In the genomic region with DNA sequence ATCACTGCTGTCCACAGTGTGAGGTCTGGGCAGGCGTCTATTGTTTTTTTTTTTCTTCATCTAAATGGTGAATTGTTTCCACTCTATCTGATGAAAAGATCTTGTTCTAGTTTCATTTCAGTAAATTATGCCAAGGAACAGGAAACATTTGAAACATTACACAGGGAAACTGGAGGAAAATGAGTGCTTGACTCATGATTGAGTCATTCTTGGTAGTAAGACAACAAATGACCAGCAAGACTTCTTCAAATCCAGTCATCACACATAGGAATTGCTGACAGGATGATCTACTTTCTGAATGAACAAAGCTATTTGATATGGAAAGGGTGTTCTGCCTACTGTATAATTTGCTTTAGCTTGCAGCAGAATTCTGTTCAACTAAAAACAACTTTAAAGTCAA, we compare ENCODE assay signal across 16 mouse cellular contexts. TPM values are rescaled to one million over a fixed set of nuclear protein-coding genes. Genes with fewer than 3 reads are reported as not detected.
A peak's percentile ranks its signal among the peaks of the same experiment; 100 is the strongest.
DNase-seq lines count a peak whose midpoint lies in the region; ATAC-seq and TF ChIP-seq lines count a peak whose summit lies in the region.
"Had no signal": no experiment of that assay in that cellular context is flagged by ENCODE, and none has a peak within 500 bp of the region (broad histone marks: within the 10 kb centered on the region; RNA-seq: fewer than 3 reads in every experiment).

No protein-coding gene starts in this region.

- H3K27me3 ChIP-seq in myocyte (ENCODE audit: control insufficient read depth, insufficient read depth, insufficient read length) = no peaks in the 10 kb centered on the region
- no peaks in the 10 kb centered on the region for H3K27me3 ChIP-seq in kidney, embryonic 15.5 days
- H3K27me3 ChIP-seq: midbrain, embryonic 12.5 days had no signal

- no peak overlapping the region for H3K27ac ChIP-seq in kidney, embryonic 15.5 days
- H3K27ac ChIP-seq: hindbrain, embryonic 10.5 days; liver, embryonic 14.5 days; midbrain, embryonic 12.5 days had no signal

- peak; percentile 62 for ATAC-seq in frontal cortex, adult (ENCODE audit: low TSS enrichment)
- ATAC-seq in kidney, embryonic 15.5 days (replicated peaks; ENCODE audit: low FRiP score) = no peak
- ATAC-seq: intestine, postnatal 0 days had no signal

- H3K4me2 ChIP-seq in myocyte (ENCODE audit: low read depth) = peak overlapping the region; percentile 82
- H3K4me2 ChIP-seq in kidney, embryonic 15.5 days = no peak overlapping the region
- H3K4me2 ChIP-seq: heart, embryonic 11.5 days; midbrain, embryonic 12.5 days had no signal

- peak overlapping the region; percentile 33 for H3K4me3 ChIP-seq in myocyte
- H3K4me3 ChIP-seq in kidney, embryonic 15.5 days (replicated peaks) = no peak overlapping the region
- H3K4me3 ChIP-seq: hindbrain, embryonic 10.5 days; midbrain, embryonic 12.5 days had no signal

- no peak for TF ChIP-seq POLR2A in myocyte (IDR thresholded peaks at IDR 0.05; ENCODE audit: insufficient read length, low read depth)

- no peaks in the 10 kb centered on the region for H3K36me3 ChIP-seq in myocyte (ENCODE audit: control insufficient read depth, insufficient read depth)
- H3K36me3 ChIP-seq in kidney, embryonic 15.5 days = no peaks in the 10 kb centered on the region
- H3K36me3 ChIP-seq: G1E; hindbrain, embryonic 10.5 days; midbrain, embryonic 12.5 days had no signal

- no peaks in the 10 kb centered on the region for H3K79me2 ChIP-seq in myocyte (ENCODE audit: control insufficient read depth, insufficient read depth)

- H3ac ChIP-seq in myocyte (ENCODE audit: control insufficient read depth, insufficient read length) = peak overlapping the region; percentile 68

- H3K9me3 ChIP-seq in kidney, embryonic 15.5 days (replicated peaks) = no peaks in the 10 kb centered on the region
- H3K9me3 ChIP-seq: G1E; hindbrain, embryonic 10.5 days; midbrain, embryonic 12.5 days had no signal

- 54% methylated on average over 1 of the region's 1 CpGs for WGBS in kidney, embryonic 15.5 days

- no peak for DNase-seq in frontal cortex, postnatal 36 days (ENCODE audit: low spot score in 2 of 2)
- peak; percentile 16 for DNase-seq in lung, postnatal 25 days (ENCODE audit: low spot score)
- DNase-seq in lung, postnatal 4 days = no peak
- peak; percentile 18 for DNase-seq in c-Kit-positive CD71-negative TER-119-negative erythroid progenitor cells, embryonic 14.5 days (ENCODE audit: low read depth)
- no peak for DNase-seq in kidney, postnatal 10 days
- DNase-seq: cerebellum, postnatal 25 days; retina, postnatal 1 day had no signal

- no peaks in the 10 kb centered on the region for H3K4me1 ChIP-seq in kidney, embryonic 15.5 days
- H3K4me1 ChIP-seq: hindbrain, embryonic 10.5 days; midbrain, embryonic 12.5 days had no signal

- H3K9ac ChIP-seq in kidney, embryonic 15.5 days = no peak overlapping the region
- H3K9ac ChIP-seq: liver, embryonic 14.5 days; midbrain, embryonic 12.5 days had no signal

TF ChIP-seq in myocyte, 11 proteins besides CTCF, POLR2A, EP300 and RAD21:
- 0 out of 2 replicates have a peak, but pooled peaks have one; percentile 25 for TF ChIP-seq CEBPB (IDR thresholded peaks at IDR 0.05; ENCODE audit: insufficient read depth, poor library complexity, severe bottlenecking)
- TF ChIP-seq E2F4 (IDR thresholded peaks at IDR 0.05; ENCODE audit: insufficient read depth) = no peak
TF ChIP-seq in myocyte: peak in this region for 1.

RNA-seq across cellular contexts. Expression of gene Cdk14, which starts 0.9 kb away (rescaled TPM):
- polyA plus RNA-seq in myocyte (2012; fragmentation: generic; extraction: Trizol) = 11.2 TPM
- 12.2 and 13.8 TPM in 2 replicates for polyA plus RNA-seq in kidney, embryonic 15.5 days (2015; fragmentation: Nextera tagmentation; extraction: Ambion mirVana)
- polyA plus RNA-seq: G1E had no signal

RNA-seq across cellular contexts. Expression of gene 1700015F17Rik, which starts 59.7 kb away (rescaled TPM):
- not detected for polyA plus RNA-seq in myocyte (2012; fragmentation: generic; extraction: Trizol)
- not detected in 2 replicates for polyA plus RNA-seq in kidney, embryonic 15.5 days (2015; fragmentation: Nextera tagmentation; extraction: Ambion mirVana)
- polyA plus RNA-seq: G1E; heart, embryonic 11.5 days; intestine, postnatal 0 days; liver, embryonic 14.5 days; midbrain, embryonic 12.5 days had no signal

Comparison
In these comparisons a context has a peak if more than half of its experiments do, and no peak if none do; other contexts are left out.
1. DNase-seq: peak in lung, postnatal 25 days (single experiment) and c-Kit-positive CD71-negative TER-119-negative erythroid progenitor cells, embryonic 14.5 days (single experiment); none in frontal cortex, postnatal 36 days (0 of 2), lung, postnatal 4 days (0 of 2) and kidney, postnatal 10 days (single experiment).